In genomic region chr2:94275658-94276057, GRCm38 (mm10) we compare ENCODE assay signal across 29 mouse cellular contexts.
DNase-seq lines count a peak whose midpoint lies in the region; ATAC-seq and TF ChIP-seq lines count a peak whose summit lies in the region.
"Had no signal": no experiment of that assay in that cellular context is flagged by ENCODE, and none has a peak within 500 bp of the region (broad histone marks: within the 10 kb centered on the region; RNA-seq: fewer than 3 reads in every experiment).

No protein-coding gene starts in this region.

- H3K27me3 ChIP-seq in liver, postnatal 0 days (ENCODE audit: insufficient read depth, low read length), result peaks cover 33% of the 10 kb centered on the region
- H3K27me3 ChIP-seq: hindbrain, embryonic 15.5 days; midbrain, embryonic 15.5 days had no signal

- no peak overlapping the region for H3K4me2 ChIP-seq in liver, postnatal 0 days (ENCODE audit: low read depth, low read length)
- H3K4me2 ChIP-seq: embryonic facial prominence, embryonic 12.5 days; heart, embryonic 13.5 days; hindbrain, embryonic 15.5 days; kidney, embryonic 15.5 days; lung, embryonic 14.5 days; midbrain, embryonic 15.5 days had no signal

- H3K4me1 ChIP-seq in liver, postnatal 0 days (ENCODE audit: insufficient read depth), result peaks cover 9% of the 10 kb centered on the region
- H3K4me1 ChIP-seq: embryonic facial prominence, embryonic 12.5 days had no signal

- no peak overlapping the region for H3K27ac ChIP-seq in liver, postnatal 0 days (ENCODE audit: low read depth)
- H3K27ac ChIP-seq: embryonic facial prominence, embryonic 12.5 days; heart, embryonic 13.5 days; hindbrain, embryonic 15.5 days; kidney, embryonic 15.5 days; liver, embryonic 14.5 days; midbrain, embryonic 15.5 days had no signal

- H3K9me3 ChIP-seq in liver, postnatal 0 days (ENCODE audit: low read length), result no peaks in the 10 kb centered on the region
- H3K9me3 ChIP-seq: embryonic facial prominence, embryonic 12.5 days; heart, embryonic 13.5 days; hindbrain, embryonic 15.5 days; kidney, embryonic 15.5 days; midbrain, embryonic 15.5 days had no signal

- H3K4me3 ChIP-seq in liver, postnatal 0 days (ENCODE audit: low read depth, low read length), result no peak overlapping the region
- H3K4me3 ChIP-seq: embryonic facial prominence, embryonic 12.5 days; heart, embryonic 13.5 days; hindbrain, embryonic 15.5 days; kidney, embryonic 15.5 days; megakaryocyte, embryonic 14.5 days; midbrain, embryonic 15.5 days had no signal

- TF ChIP-seq CTCF in liver, postnatal 0 days (IDR thresholded peaks at IDR 0.05; ENCODE audit: low read depth), result no peak

- no peak for ATAC-seq in liver, postnatal 0 days
- ATAC-seq: activated CD4-positive, CD25-positive, alpha-beta regulatory T cell, adult 4 months; CD4-positive, CD25-positive, alpha-beta regulatory T cell, adult 4 months; forebrain, embryonic 16.5 days; inflammation-experienced regulatory T-cells, adult 6 months; midbrain, embryonic 15.5 days had no signal

- TF ChIP-seq EP300 in liver, postnatal 0 days (IDR thresholded peaks at IDR 0.05; ENCODE audit: low read depth), result no peak

- 71% methylated on average over 3 of the region's 3 CpGs for WGBS in liver, postnatal 0 days (ENCODE audit: insufficient replicate concordance)

- peak; percentile 23 for DNase-seq in gastrocnemius, adult 18-20 months (ENCODE audit: low spot score)
- no peak for DNase-seq in gastrocnemius, adult 8-10 months (ENCODE audit: low spot score in 2 of 2)
- peak; percentile 85 for DNase-seq in brain, adult 2 months (ENCODE audit: low read depth, low spot score)
- DNase-seq in cerebellum, adult 8-10 months, result peak; percentile 57
- DNase-seq in skeletal muscle tissue, adult 2 months (ENCODE audit: low read depth, low spot score), result peak; percentile 29
- DNase-seq in liver, postnatal 0 days, result no peak
- DNase-seq in lung, postnatal 14 days, result no peak
- DNase-seq: adrenal gland, adult 2 months; embryo, embryonic 11 days; gastrocnemius, postnatal 10 days; kidney, adult 18-20 months; layer of hippocampus, adult 9-11 months; liver; lung, embryonic 14.5 days; right cerebral cortex, postnatal 25 days; spleen, adult 18-20 months; thymus, adult 18-20 months; thymus, postnatal 25 days had no signal

- no peak overlapping the region for H3K9ac ChIP-seq in liver, postnatal 0 days (replicated peaks)
- H3K9ac ChIP-seq: embryonic facial prominence, embryonic 12.5 days; heart, embryonic 13.5 days; hindbrain, embryonic 15.5 days; kidney, embryonic 15.5 days; liver, embryonic 14.5 days; lung, embryonic 14.5 days; midbrain, embryonic 15.5 days had no signal

- no peaks in the 10 kb centered on the region for H3K36me3 ChIP-seq in liver, postnatal 0 days (replicated peaks; ENCODE audit: insufficient read depth, low read length)
- H3K36me3 ChIP-seq: embryonic facial prominence, embryonic 12.5 days; heart, embryonic 13.5 days; hindbrain, embryonic 15.5 days; kidney, embryonic 15.5 days; midbrain, embryonic 15.5 days had no signal

Comparison
In these comparisons a context has a peak if more than half of its experiments do, and no peak if none do; other contexts are left out.
1. DNase-seq: peak in gastrocnemius, adult 18-20 months (single experiment), brain, adult 2 months (single experiment), cerebellum, adult 8-10 months (single experiment) and skeletal muscle tissue, adult 2 months (single experiment); none in gastrocnemius, adult 8-10 months (0 of 2), liver, postnatal 0 days (single experiment) and lung, postnatal 14 days (single experiment).